Comparison of ENCODE assay signal across 14 mouse cellular contexts in the genomic region with DNA sequence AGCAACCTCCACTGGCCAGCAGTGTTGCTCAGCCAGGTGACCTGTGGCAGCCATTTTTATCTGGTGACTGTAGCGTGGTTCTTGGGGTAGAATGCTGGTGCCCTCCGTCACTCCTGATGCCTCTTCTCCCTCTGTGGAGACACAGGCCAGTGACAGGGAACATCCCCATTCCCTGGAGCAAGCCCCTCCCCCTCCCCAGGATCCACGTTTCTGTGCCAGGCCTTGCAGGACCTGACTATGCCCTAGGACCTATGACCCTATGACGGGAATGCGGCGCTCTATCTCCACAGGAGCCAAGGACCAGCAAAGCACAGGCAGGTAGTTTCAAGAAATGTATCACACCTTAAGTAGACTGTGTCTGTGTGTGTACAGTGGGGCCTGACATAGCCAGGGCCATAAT. TPM values are rescaled to one million over a fixed set of nuclear protein-coding genes. Genes with fewer than 3 reads are reported as not detected.
DNase-seq lines count a peak whose midpoint lies in the region; ATAC-seq and TF ChIP-seq lines count a peak whose summit lies in the region.
"Had no signal": no experiment of that assay in that cellular context is flagged by ENCODE, and none has a peak within 500 bp of the region (broad histone marks: within the 10 kb centered on the region; RNA-seq: fewer than 3 reads in every experiment).

No protein-coding gene starts in this region.

- H3K4me3 ChIP-seq in heart, embryonic 11.5 days (ENCODE audit: low read depth, low read length), result no peak overlapping the region
- H3K4me3 ChIP-seq in hindbrain, embryonic 16.5 days (ENCODE audit: low read length), result no peak overlapping the region
- H3K4me3 ChIP-seq in hindbrain, embryonic 10.5 days, result no peak overlapping the region
- peak overlapping the region; percentile 60 for H3K4me3 ChIP-seq in E14TG2a.4 (replicated peaks; ENCODE audit: low read length)
- H3K4me3 ChIP-seq: kidney, embryonic 15.5 days; limb, embryonic 10.5 days; liver, embryonic 13.5 days had no signal

- no peak overlapping the region for H3K4me2 ChIP-seq in heart, embryonic 11.5 days
- H3K4me2 ChIP-seq in hindbrain, embryonic 16.5 days (ENCODE audit: low read length), result no peak overlapping the region
- H3K4me2 ChIP-seq: kidney, embryonic 15.5 days; liver, embryonic 13.5 days had no signal

- WGBS in heart, embryonic 11.5 days (ENCODE audit: insufficient replicate concordance), result 88% methylated on average over 6 of the region's 6 CpGs
- WGBS in hindbrain, embryonic 16.5 days, result 90% methylated on average over 6 of the region's 6 CpGs
- WGBS in hindbrain, embryonic 10.5 days, result 91% methylated on average over 6 of the region's 6 CpGs

- no peak for ATAC-seq in heart, embryonic 11.5 days (replicated peaks; ENCODE audit: insufficient number of reproducible peaks, low FRiP score, low TSS enrichment)
- ATAC-seq in hindbrain, embryonic 16.5 days, result no peak
- ATAC-seq in megakaryocyte progenitor cell, adult 5-6 weeks (replicated peaks; ENCODE audit: poor library complexity), result no peak

- peaks cover 19% of the 10 kb centered on the region for H3K36me3 ChIP-seq in heart, embryonic 11.5 days (ENCODE audit: control insufficient read depth, insufficient read depth, low read length)
- H3K36me3 ChIP-seq in hindbrain, embryonic 16.5 days (ENCODE audit: control insufficient read depth, insufficient read depth, low read length), result peaks cover 30% of the 10 kb centered on the region
- H3K36me3 ChIP-seq in hindbrain, embryonic 10.5 days, result peaks cover 78% of the 10 kb centered on the region
- H3K36me3 ChIP-seq in E14TG2a.4 (ENCODE audit: insufficient read depth, low read length), result peaks cover 75% of the 10 kb centered on the region

- no peak for TF ChIP-seq CTCF in E14TG2a.4 (conservative IDR thresholded peaks at IDR 0.05; ENCODE audit: low read length)

- no peaks in the 10 kb centered on the region for H3K27me3 ChIP-seq in heart, embryonic 11.5 days (ENCODE audit: control insufficient read depth, insufficient read depth, low read length)
- no peaks in the 10 kb centered on the region for H3K27me3 ChIP-seq in hindbrain, embryonic 16.5 days (replicated peaks; ENCODE audit: control insufficient read depth, insufficient read depth, low read length)
- no peaks in the 10 kb centered on the region for H3K27me3 ChIP-seq in hindbrain, embryonic 10.5 days (ENCODE audit: insufficient read depth, poor library complexity, severe bottlenecking)
- H3K27me3 ChIP-seq in E14TG2a.4 (ENCODE audit: insufficient read depth, low read length), result no peaks in the 10 kb centered on the region
- H3K27me3 ChIP-seq: kidney, embryonic 15.5 days; liver, embryonic 13.5 days had no signal

- peak overlapping the region; percentile 75 for H3K27ac ChIP-seq in heart, embryonic 11.5 days (ENCODE audit: low read depth, low read length)
- peak overlapping the region; percentile 49; the same call in 1 of the 2 replicates for H3K27ac ChIP-seq in hindbrain, embryonic 16.5 days (ENCODE audit: low read depth, low read length)
- no peak overlapping the region; the same call in 1 of the 2 replicates for H3K27ac ChIP-seq in hindbrain, embryonic 10.5 days
- H3K27ac ChIP-seq: kidney, embryonic 15.5 days; liver, embryonic 13.5 days; macrophage had no signal

- H3K4me1 ChIP-seq in heart, embryonic 11.5 days (ENCODE audit: control insufficient read depth, insufficient read depth, low read length), result peaks cover 14% of the 10 kb centered on the region
- peaks cover 18% of the 10 kb centered on the region for H3K4me1 ChIP-seq in hindbrain, embryonic 16.5 days (ENCODE audit: control insufficient read depth, insufficient read depth, low read depth, low read length)
- H3K4me1 ChIP-seq in hindbrain, embryonic 10.5 days (replicated peaks), result peaks cover 20% of the 10 kb centered on the region
- peaks cover 93% of the 10 kb centered on the region for H3K4me1 ChIP-seq in E14TG2a.4 (replicated peaks; ENCODE audit: low read depth, low read length)

- no peaks in the 10 kb centered on the region for H3K9me3 ChIP-seq in heart, embryonic 11.5 days (replicated peaks; ENCODE audit: control insufficient read depth, low read length)
- no peaks in the 10 kb centered on the region for H3K9me3 ChIP-seq in hindbrain, embryonic 16.5 days (ENCODE audit: control insufficient read depth, low read length)
- H3K9me3 ChIP-seq in hindbrain, embryonic 10.5 days, result no peaks in the 10 kb centered on the region
- no peaks in the 10 kb centered on the region for H3K9me3 ChIP-seq in E14TG2a.4 (ENCODE audit: low read length)
- H3K9me3 ChIP-seq: kidney, embryonic 15.5 days; limb, embryonic 10.5 days; liver, embryonic 13.5 days had no signal

- no peak overlapping the region for H3K9ac ChIP-seq in heart, embryonic 11.5 days (ENCODE audit: low read depth, low read length)
- no peak overlapping the region for H3K9ac ChIP-seq in hindbrain, embryonic 16.5 days (ENCODE audit: low read depth, low read length)
- H3K9ac ChIP-seq: kidney, embryonic 15.5 days; liver, embryonic 13.5 days had no signal

- no peak for DNase-seq in heart, adult 8-10 months (ENCODE audit: low spot score)
- DNase-seq in hindbrain, embryonic 10.5 days (ENCODE audit: low spot score), result no peak
- peak; percentile 51 for DNase-seq in R1 (ENCODE audit: low read depth, low spot score)
- DNase-seq in yolk sac, embryonic 10.5 days (ENCODE audit: low spot score), result no peak
- DNase-seq: liver, embryonic 13.5 days; thymus, adult 2 months had no signal

RNA-seq across cellular contexts. Expression of gene Susd2, which starts 4.3 kb away (rescaled TPM):
- 1.4 and 2.1 TPM in 2 replicates for polyA plus RNA-seq in heart, embryonic 11.5 days (2014; fragmentation: Nextera tagmentation; extraction: Ambion mirVana)
- total RNA-seq in heart, adult 8-10 months (2022), result 1 to 10 TPM in 3 of 4 experiments, under 1 TPM in 1; 0.98 to 2.2 (median 1.7) TPM
- 10.5 and 11.9 TPM in 2 replicates for polyA plus RNA-seq in hindbrain, embryonic 16.5 days (2015; fragmentation: Nextera tagmentation; extraction: Ambion mirVana)
- 2.0 and 3.0 TPM in 2 replicates for polyA plus RNA-seq in hindbrain, embryonic 10.5 days (2016; fragmentation: Nextera tagmentation; extraction: Ambion mirVana)
- 0.34 and 0.42 TPM in 2 replicates for total RNA-seq in megakaryocyte progenitor cell, adult 5-6 weeks (2015)
- 0.27 TPM in 1 of 2 replicates, not detected in the other for total RNA-seq in megakaryocyte progenitor cell, adult 5-6 weeks (2017)

RNA-seq across cellular contexts. Expression of gene Ggt5, which starts 59.0 kb away (rescaled TPM):
- 2.8 and 5.0 TPM in 2 replicates for polyA plus RNA-seq in heart, embryonic 11.5 days (2014; fragmentation: Nextera tagmentation; extraction: Ambion mirVana)
- total RNA-seq in heart, adult 8-10 months (2022), result 1 to 10 TPM; 3.4 to 4.9 (median 4.9) TPM
- 2.9 and 3.5 TPM in 2 replicates for polyA plus RNA-seq in hindbrain, embryonic 16.5 days (2015; fragmentation: Nextera tagmentation; extraction: Ambion mirVana)
- 0.30 and 0.82 TPM in 2 replicates for polyA plus RNA-seq in hindbrain, embryonic 10.5 days (2016; fragmentation: Nextera tagmentation; extraction: Ambion mirVana)
- 0.29 and 1.4 TPM in 2 replicates for total RNA-seq in megakaryocyte progenitor cell, adult 5-6 weeks (2015)
- total RNA-seq in megakaryocyte progenitor cell, adult 5-6 weeks (2017), result 2.8 and 3.5 TPM in 2 replicates
- polyA plus RNA-seq: C2C12 had no signal
